Mouse (Mus musculus): ENCODE measurements around the gene Tspyl3. TPM values are rescaled to one million over a fixed set of nuclear protein-coding genes. Genes with fewer than 3 reads are reported as not detected.

Gene Tspyl3
- total RNA-seq, 4 experiments from 2014 or later = 0.22 to 0.48 (median 0.37) TPM

GRCm38 (mm10) chr2:153228523-153228922 lies 3.3 kb upstream of the Tspyl3 start:
- DNase-seq (ENCODE audit: low spot score in 2 of 2) = no peak

DNA sequence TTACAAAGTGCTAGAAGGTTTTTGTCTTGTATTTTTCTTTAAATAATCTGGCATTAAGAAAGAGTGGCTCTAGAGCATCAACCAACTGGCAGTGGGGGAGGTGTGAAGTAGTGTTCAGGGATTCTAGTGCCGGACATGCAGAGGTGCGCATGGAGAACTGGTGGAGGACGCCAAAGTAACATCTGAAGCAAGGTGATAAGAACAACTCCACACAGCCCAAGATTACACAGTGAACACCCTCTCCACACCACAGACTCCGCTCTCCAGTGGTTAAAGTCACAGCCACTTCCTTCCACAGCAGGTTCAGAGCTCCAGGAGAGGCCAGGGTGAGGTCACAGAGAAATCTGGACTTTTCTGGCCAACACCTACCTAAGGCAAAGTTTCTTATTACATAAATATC lies 2.7 kb upstream of the Tspyl3 start:
- no peak for DNase-seq (ENCODE audit: low spot score in 2 of 2)

- no peak for DNase-seq (ENCODE audit: low spot score in 2 of 2)
These were observed 333 bp upstream of the Tspyl3 start for GRCm38 (mm10) chr2:153225595-153225953.

DNA sequence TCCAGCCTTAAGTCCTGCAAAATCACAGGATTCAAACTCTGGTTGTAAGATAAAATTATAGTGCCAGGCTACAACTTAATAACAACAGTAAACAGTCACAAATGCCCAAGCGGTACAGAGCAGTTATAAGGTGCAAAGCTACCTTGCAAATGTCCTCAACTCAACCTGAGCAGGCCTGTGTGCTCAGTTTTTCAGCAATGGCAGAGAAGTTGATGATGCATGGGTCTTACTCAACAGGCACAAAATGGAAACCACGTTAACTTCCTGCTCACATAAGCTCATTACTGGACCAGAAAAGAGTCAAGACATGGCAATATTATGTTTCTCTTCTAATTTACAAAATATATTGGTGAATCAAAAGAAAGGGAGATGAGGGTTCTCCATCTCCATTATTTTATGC lies 2.7 kb downstream of the Tspyl3 start:
- no peak for DNase-seq (ENCODE audit: low spot score in 2 of 2)

DNA sequence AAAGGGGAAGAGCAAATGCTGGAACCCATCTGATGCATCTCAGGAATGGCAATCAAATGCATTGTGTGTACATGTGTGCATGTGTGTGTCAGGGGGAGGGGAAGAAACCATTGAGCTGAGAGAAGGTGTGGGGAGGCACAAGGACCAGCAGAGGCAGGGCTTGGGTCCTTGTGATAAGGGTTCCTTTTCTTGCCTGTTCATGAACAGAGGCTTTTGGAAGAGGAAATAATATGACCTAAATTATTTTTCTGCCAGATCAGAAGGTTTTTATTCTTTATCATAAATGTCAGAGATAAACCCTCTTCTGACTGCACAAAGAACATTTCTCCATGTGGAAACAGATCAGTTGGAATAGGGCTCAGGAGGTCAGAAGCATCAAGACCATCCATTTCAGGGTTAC lies 3.1 kb downstream of the Tspyl3 start:
- no peak for DNase-seq (ENCODE audit: low spot score in 2 of 2)

DNA sequence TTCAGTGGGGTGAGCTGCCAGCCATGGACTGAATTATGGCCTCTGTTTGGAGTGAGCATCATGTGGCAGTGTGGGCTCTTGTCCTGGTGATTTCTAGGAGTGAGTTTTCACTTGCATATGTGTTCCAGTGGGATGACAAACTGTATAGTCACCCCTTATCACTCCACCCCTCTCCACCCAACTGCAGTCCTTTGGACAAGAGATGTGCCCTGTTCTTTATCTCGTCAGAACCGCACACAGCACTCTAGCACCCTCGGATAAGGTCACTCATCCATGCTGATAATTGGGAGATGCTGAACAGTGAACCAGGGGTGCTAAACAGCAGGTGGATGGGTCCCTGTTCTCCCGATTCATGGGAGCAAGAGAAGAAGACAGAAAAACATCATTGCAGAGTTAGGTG lies 3.6 kb downstream of the Tspyl3 start:
- DNase-seq (ENCODE audit: low spot score in 2 of 2) = no peak

DNA sequence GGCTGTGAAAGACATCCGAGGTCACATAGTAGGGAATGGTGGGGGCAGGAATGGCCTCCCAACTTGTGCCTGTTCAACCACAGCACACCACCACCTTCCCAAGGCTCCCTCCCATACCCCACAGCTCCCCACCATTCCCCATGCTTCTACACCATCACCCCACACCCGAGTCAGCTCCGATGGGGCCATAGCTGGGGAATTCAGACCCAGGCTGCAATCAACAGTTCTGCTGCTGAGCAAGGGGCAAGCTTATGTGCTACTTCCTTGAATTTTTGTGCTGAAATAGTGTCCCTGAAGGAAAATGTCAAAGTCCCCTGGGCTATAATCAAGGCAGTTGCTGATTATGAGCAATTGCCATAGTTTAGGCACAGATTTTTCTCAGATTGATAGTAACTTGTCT lies 6.7 kb downstream of the Tspyl3 start:
- no peak for DNase-seq (ENCODE audit: low spot score in 2 of 2)

GRCm38 (mm10) chr2:153217826-153218340 lies 7.4 kb downstream of the Tspyl3 start:
- no peak for DNase-seq (ENCODE audit: low spot score in 2 of 2)

- DNase-seq (ENCODE audit: low spot score in 2 of 2) = no peak
These were observed 9.8 kb downstream of the Tspyl3 start for GRCm38 (mm10) chr2:153215421-153215820.

GRCm38 (mm10) chr2:153214771-153215259 lies 10.4 kb downstream of the Tspyl3 start:
- no peak for DNase-seq (ENCODE audit: low spot score in 2 of 2)

- no peak for DNase-seq (ENCODE audit: low spot score in 2 of 2)
These were observed 11.9 kb downstream of the Tspyl3 start for GRCm38 (mm10) chr2:153213351-153213750.

GRCm38 (mm10) chr2:153211451-153211850 lies 13.8 kb downstream of the Tspyl3 start:
- no peak for DNase-seq (ENCODE audit: low spot score in 2 of 2)

- no peak for DNase-seq (ENCODE audit: low spot score in 2 of 2)
These were observed 16.0 kb downstream of the Tspyl3 start for GRCm38 (mm10) chr2:153209286-153209685.

GRCm38 (mm10) chr2:153208149-153208548 lies 17.1 kb downstream of the Tspyl3 start:
- DNase-seq (ENCODE audit: low spot score in 2 of 2) = no peak

DNA sequence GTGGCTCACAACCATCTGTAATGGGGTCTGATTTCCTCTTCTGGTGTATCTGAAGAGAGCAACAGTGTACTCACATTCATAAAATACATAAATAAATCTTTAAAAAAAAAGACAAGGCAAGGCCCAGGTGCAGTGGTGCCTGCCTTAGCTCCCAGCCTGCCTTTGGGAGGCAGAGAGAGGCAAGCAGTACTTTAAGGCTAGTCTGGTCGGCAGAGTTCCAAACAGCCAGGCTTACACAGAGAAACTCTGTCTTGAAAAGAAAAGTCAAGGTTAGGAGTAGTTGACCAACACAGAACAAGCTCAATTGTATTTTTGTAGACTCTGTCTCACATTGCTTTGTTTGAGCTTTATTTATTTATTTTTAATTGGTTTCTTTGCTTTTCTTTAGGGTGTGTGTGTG lies 22.5 kb downstream of the Tspyl3 start:
- DNase-seq (ENCODE audit: low spot score in 2 of 2) = no peak

DNA sequence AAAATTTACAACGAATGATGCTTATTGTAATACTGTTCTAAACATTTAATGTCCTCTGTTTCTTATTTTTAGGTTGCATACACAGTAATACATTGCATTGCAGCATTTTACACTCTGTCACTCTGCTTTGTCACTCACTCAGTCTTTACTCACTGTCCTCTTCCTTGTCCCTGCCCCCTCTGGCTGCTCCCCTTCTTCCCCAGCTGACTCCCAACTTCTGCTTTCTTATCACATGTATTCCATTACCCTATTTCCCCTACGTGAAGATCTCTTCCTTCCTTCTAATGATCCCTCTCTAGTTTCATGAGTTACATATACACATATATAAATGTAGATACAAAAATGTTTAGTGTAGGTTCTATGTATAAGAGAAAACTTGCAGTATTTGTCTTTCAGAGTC lies 26.1 kb downstream of the Tspyl3 start:
- no peak for DNase-seq (ENCODE audit: low spot score in 2 of 2)

- no peak for DNase-seq (ENCODE audit: low spot score in 2 of 2)
These were observed 26.8 kb downstream of the Tspyl3 start for GRCm38 (mm10) chr2:153198485-153198884.

GRCm38 (mm10) chr2:153194255-153194654 lies 31.0 kb downstream of the Tspyl3 start:
- DNase-seq (ENCODE audit: low spot score in 2 of 2) = no peak

GRCm38 (mm10) chr2:153191242-153191641 lies 34.0 kb downstream of the Tspyl3 start:
- no peak for DNase-seq (ENCODE audit: low spot score in 2 of 2)

- no peak for DNase-seq (ENCODE audit: low spot score in 2 of 2)
These were observed 37.4 kb downstream of the Tspyl3 start for GRCm38 (mm10) chr2:153187848-153188247.

- no peak for DNase-seq (ENCODE audit: low spot score in 2 of 2)
These were observed 39.1 kb downstream of the Tspyl3 start for GRCm38 (mm10) chr2:153186176-153186591.

GRCm38 (mm10) chr2:153179961-153180360 lies 45.3 kb downstream of the Tspyl3 start:
- no peak for DNase-seq (ENCODE audit: low spot score in 2 of 2)

DNA sequence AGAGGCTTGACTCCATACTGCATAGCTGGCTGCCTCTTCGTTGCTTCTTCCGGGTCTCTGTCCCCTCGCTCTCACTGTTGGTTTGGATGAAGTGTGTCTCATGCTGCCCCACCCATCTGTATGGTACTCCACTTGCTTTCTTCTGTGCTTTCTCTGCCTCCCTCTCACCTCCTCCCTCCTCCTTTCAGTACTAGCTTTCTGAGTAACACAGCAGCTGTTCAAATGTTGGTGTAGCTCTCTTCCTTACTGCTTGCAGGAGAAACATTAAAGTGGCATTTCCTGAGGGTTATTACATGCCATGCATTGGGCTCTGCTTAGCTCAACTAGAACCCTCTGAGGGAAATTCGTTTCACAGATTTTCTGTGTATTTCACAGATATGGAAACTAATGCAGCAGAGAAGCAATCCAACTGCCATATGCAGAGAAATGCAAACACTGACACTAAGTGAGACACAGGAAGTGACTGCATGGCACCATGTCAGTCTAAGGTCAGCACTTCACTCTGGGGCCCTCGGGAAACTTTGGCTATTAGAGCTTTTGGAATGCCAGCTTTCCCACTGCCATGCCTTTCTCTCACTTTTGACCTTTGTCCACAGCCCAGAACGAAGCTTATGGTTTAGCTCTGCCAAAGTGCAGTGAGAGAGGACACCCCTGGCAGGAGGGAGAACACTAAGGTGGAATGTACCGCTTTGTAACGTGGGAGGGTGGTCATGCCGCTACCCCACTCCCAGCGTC lies 45.9 kb downstream of the Tspyl3 start:
- DNase-seq (ENCODE audit: low spot score in 2 of 2) = no peak

All from gastrocnemius, adult 8-10 months (tissue).